ENCODE assay signal across 23 mouse cellular contexts in the genomic region with DNA sequence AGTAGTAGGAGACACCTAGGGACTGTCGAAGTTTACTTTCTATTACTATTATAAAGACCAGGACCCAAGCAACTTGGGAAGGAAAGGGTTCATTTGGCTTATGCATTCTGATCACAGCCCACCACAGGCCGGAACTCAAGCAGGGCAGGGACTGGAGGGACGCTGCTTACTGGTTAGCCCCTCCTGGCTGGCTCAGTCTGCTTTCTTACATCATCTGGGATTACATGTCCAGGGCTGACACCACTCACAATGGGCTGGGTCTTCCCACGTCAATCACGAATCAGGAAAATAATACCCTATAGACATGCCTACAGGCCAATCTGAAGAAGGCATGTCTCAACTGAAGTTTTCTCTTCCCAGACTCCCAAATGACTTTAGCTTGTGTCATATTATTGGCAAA.
DNase-seq lines count a peak whose midpoint lies in the region; ATAC-seq and TF ChIP-seq lines count a peak whose summit lies in the region.
"Had no signal": no experiment of that assay in that cellular context is flagged by ENCODE, and none has a peak within 500 bp of the region (broad histone marks: within the 10 kb centered on the region; RNA-seq: fewer than 3 reads in every experiment).

No protein-coding gene starts in this region.

- H3K9me3 ChIP-seq in midbrain, embryonic 11.5 days (ENCODE audit: control insufficient read depth, low read length) = no peaks in the 10 kb centered on the region
- H3K9me3 ChIP-seq in midbrain, embryonic 16.5 days (replicated peaks; ENCODE audit: control insufficient read depth, low read length, poor library complexity, severe bottlenecking) = no peaks in the 10 kb centered on the region
- no peaks in the 10 kb centered on the region for H3K9me3 ChIP-seq in hindbrain, postnatal 0 days (ENCODE audit: low read length)
- H3K9me3 ChIP-seq in midbrain, postnatal 0 days (ENCODE audit: low read length) = no peaks in the 10 kb centered on the region
- no peaks in the 10 kb centered on the region for H3K9me3 ChIP-seq in liver, embryonic 12.5 days (replicated peaks)
- H3K9me3 ChIP-seq: embryonic facial prominence, embryonic 13.5 days; forebrain, embryonic 12.5 days had no signal

- H3K4me3 ChIP-seq in midbrain, embryonic 11.5 days (ENCODE audit: low read depth, low read length) = no peak overlapping the region
- H3K4me3 ChIP-seq in midbrain, embryonic 16.5 days (ENCODE audit: low read depth, low read length) = no peak overlapping the region
- H3K4me3 ChIP-seq in hindbrain, postnatal 0 days (ENCODE audit: low read length) = no peak overlapping the region
- no peak overlapping the region for H3K4me3 ChIP-seq in midbrain, postnatal 0 days (ENCODE audit: low read depth, low read length)
- H3K4me3 ChIP-seq in liver, embryonic 12.5 days = no peak overlapping the region
- H3K4me3 ChIP-seq: embryonic facial prominence, embryonic 13.5 days; forebrain, embryonic 12.5 days; gastrocnemius, adult 2 months; heart, embryonic 10.5 days had no signal

- H3K27ac ChIP-seq in midbrain, embryonic 11.5 days (ENCODE audit: low read depth, low read length) = no peak overlapping the region
- H3K27ac ChIP-seq in midbrain, embryonic 16.5 days (ENCODE audit: low read length) = no peak overlapping the region
- H3K27ac ChIP-seq in hindbrain, postnatal 0 days = no peak overlapping the region
- H3K27ac ChIP-seq in midbrain, postnatal 0 days (ENCODE audit: low read depth, low read length) = no peak overlapping the region
- H3K27ac ChIP-seq in liver, embryonic 12.5 days = no peak overlapping the region
- H3K27ac ChIP-seq: embryonic facial prominence, embryonic 13.5 days; forebrain, embryonic 12.5 days; gastrocnemius, adult 2 months; heart, embryonic 10.5 days had no signal

- no peaks in the 10 kb centered on the region for H3K36me3 ChIP-seq in midbrain, embryonic 11.5 days (ENCODE audit: control insufficient read depth, insufficient read depth, low read length)
- H3K36me3 ChIP-seq in midbrain, embryonic 16.5 days (ENCODE audit: control insufficient read depth, insufficient read depth, low read length) = no peaks in the 10 kb centered on the region
- H3K36me3 ChIP-seq in hindbrain, postnatal 0 days (ENCODE audit: insufficient read depth, low read length) = no peaks in the 10 kb centered on the region
- no peaks in the 10 kb centered on the region for H3K36me3 ChIP-seq in midbrain, postnatal 0 days (ENCODE audit: insufficient read depth, low read length)
- H3K36me3 ChIP-seq in liver, embryonic 12.5 days = no peaks in the 10 kb centered on the region
- H3K36me3 ChIP-seq: embryonic facial prominence, embryonic 13.5 days; forebrain, embryonic 12.5 days; heart, embryonic 10.5 days had no signal

- TF ChIP-seq CTCF in hindbrain, postnatal 0 days (IDR thresholded peaks at IDR 0.05; ENCODE audit: low read depth) = no peak
- no peak for TF ChIP-seq CTCF in midbrain, postnatal 0 days (IDR thresholded peaks at IDR 0.05)

- 39% methylated on average over 5 of the region's 5 CpGs for WGBS in midbrain, embryonic 11.5 days
- 28% methylated on average over 5 of the region's 5 CpGs for WGBS in midbrain, embryonic 16.5 days
- 38% methylated on average over 5 of the region's 5 CpGs for WGBS in hindbrain, postnatal 0 days
- 26% methylated on average over 5 of the region's 5 CpGs for WGBS in midbrain, postnatal 0 days
- WGBS in liver, embryonic 12.5 days (ENCODE audit: insufficient replicate concordance) = 72% methylated on average over 5 of the region's 5 CpGs

- no peaks in the 10 kb centered on the region for H3K27me3 ChIP-seq in midbrain, embryonic 11.5 days (ENCODE audit: control insufficient read depth, insufficient read depth, low read length)
- no peaks in the 10 kb centered on the region for H3K27me3 ChIP-seq in midbrain, embryonic 16.5 days (ENCODE audit: control insufficient read depth, insufficient read depth, low read depth, low read length)
- H3K27me3 ChIP-seq in hindbrain, postnatal 0 days (ENCODE audit: insufficient read depth, low read length) = no peaks in the 10 kb centered on the region
- no peaks in the 10 kb centered on the region for H3K27me3 ChIP-seq in midbrain, postnatal 0 days (ENCODE audit: insufficient read depth, low read length)
- H3K27me3 ChIP-seq in liver, embryonic 12.5 days (replicated peaks) = no peaks in the 10 kb centered on the region
- H3K27me3 ChIP-seq: embryonic facial prominence, embryonic 13.5 days had no signal

- peak; percentile 27 for DNase-seq in embryo, embryonic 10 days (ENCODE audit: low spot score)
- DNase-seq in embryo, embryonic 11 days = no peak
- no peak for DNase-seq in midbrain, embryonic 11.5 days (ENCODE audit: low spot score, missing footprints)
- peak; percentile 13 for DNase-seq in hindbrain, postnatal 0 days (ENCODE audit: low spot score)
- peak; percentile 45 for DNase-seq in midbrain, postnatal 0 days (ENCODE audit: low spot score)
- DNase-seq in frontal cortex, postnatal 10 days (ENCODE audit: low spot score in 2 of 2) = no peak
- DNase-seq: adrenal gland, postnatal 14 days; cerebellum, adult 18-20 months; cerebellum, adult 9-11 months; cerebellum, postnatal 36 days; gastrocnemius, adult 2 months; gastrocnemius, postnatal 36 days; heart, adult 18-20 months; heart, postnatal 10 days; heart, postnatal 4 days had no signal

- peak; percentile 94 for ATAC-seq in midbrain, embryonic 11.5 days (ENCODE audit: low FRiP score)
- ATAC-seq in midbrain, embryonic 16.5 days = no peak
- peak; percentile 91 for ATAC-seq in hindbrain, postnatal 0 days
- no peak for ATAC-seq in midbrain, postnatal 0 days (ENCODE audit: low FRiP score)
- no peak for ATAC-seq in liver, embryonic 12.5 days
- ATAC-seq: forebrain, embryonic 16.5 days; inflammation-experienced regulatory T-cells, adult 6 months; intestine, postnatal 0 days had no signal

- peaks cover 4% of the 10 kb centered on the region; the same call in 1 of the 2 replicates for H3K4me1 ChIP-seq in midbrain, embryonic 11.5 days (ENCODE audit: control insufficient read depth, insufficient read depth, low read length)
- no peaks in the 10 kb centered on the region for H3K4me1 ChIP-seq in midbrain, embryonic 16.5 days (ENCODE audit: control insufficient read depth, insufficient read depth, low read length)
- H3K4me1 ChIP-seq in hindbrain, postnatal 0 days (ENCODE audit: insufficient read depth, low read length) = peaks cover 9% of the 10 kb centered on the region; the same call in 1 of the 2 replicates
- H3K4me1 ChIP-seq in midbrain, postnatal 0 days (ENCODE audit: insufficient read depth, low read length) = no peaks in the 10 kb centered on the region
- H3K4me1 ChIP-seq in liver, embryonic 12.5 days = no peaks in the 10 kb centered on the region

- H3K4me2 ChIP-seq in midbrain, embryonic 11.5 days = no peak overlapping the region
- no peak overlapping the region for H3K4me2 ChIP-seq in midbrain, embryonic 16.5 days (ENCODE audit: low read length)
- H3K4me2 ChIP-seq in hindbrain, postnatal 0 days (ENCODE audit: low read depth, low read length) = no peak overlapping the region
- H3K4me2 ChIP-seq in midbrain, postnatal 0 days (ENCODE audit: low read depth, low read length, poor library complexity, severe bottlenecking) = no peak overlapping the region
- no peak overlapping the region for H3K4me2 ChIP-seq in liver, embryonic 12.5 days
- H3K4me2 ChIP-seq: embryonic facial prominence, embryonic 13.5 days; forebrain, embryonic 12.5 days had no signal

- H3K9ac ChIP-seq in midbrain, embryonic 11.5 days (ENCODE audit: low read length) = no peak overlapping the region
- H3K9ac ChIP-seq in midbrain, embryonic 16.5 days (ENCODE audit: low read depth, low read length) = no peak overlapping the region
- no peak overlapping the region for H3K9ac ChIP-seq in hindbrain, postnatal 0 days (replicated peaks; ENCODE audit: low read length)
- H3K9ac ChIP-seq in midbrain, postnatal 0 days (replicated peaks; ENCODE audit: low read length, poor library complexity, severe bottlenecking) = no peak overlapping the region
- no peak overlapping the region for H3K9ac ChIP-seq in liver, embryonic 12.5 days
- H3K9ac ChIP-seq: embryonic facial prominence, embryonic 13.5 days; forebrain, embryonic 12.5 days had no signal

Comparison
In these comparisons a context has a peak if more than half of its experiments do, and no peak if none do; other contexts are left out.
1. DNase-seq: peak in embryo, embryonic 10 days (single experiment), hindbrain, postnatal 0 days (single experiment) and midbrain, postnatal 0 days (single experiment); none in embryo, embryonic 11 days (single experiment), midbrain, embryonic 11.5 days (single experiment) and frontal cortex, postnatal 10 days (0 of 2).
2. ATAC-seq: peak in midbrain, embryonic 11.5 days (single experiment) and hindbrain, postnatal 0 days (single experiment); none in midbrain, embryonic 16.5 days (single experiment), midbrain, postnatal 0 days (single experiment) and liver, embryonic 12.5 days (single experiment).